ENCODE assay signal across 8 mouse cellular contexts in the genomic region with DNA sequence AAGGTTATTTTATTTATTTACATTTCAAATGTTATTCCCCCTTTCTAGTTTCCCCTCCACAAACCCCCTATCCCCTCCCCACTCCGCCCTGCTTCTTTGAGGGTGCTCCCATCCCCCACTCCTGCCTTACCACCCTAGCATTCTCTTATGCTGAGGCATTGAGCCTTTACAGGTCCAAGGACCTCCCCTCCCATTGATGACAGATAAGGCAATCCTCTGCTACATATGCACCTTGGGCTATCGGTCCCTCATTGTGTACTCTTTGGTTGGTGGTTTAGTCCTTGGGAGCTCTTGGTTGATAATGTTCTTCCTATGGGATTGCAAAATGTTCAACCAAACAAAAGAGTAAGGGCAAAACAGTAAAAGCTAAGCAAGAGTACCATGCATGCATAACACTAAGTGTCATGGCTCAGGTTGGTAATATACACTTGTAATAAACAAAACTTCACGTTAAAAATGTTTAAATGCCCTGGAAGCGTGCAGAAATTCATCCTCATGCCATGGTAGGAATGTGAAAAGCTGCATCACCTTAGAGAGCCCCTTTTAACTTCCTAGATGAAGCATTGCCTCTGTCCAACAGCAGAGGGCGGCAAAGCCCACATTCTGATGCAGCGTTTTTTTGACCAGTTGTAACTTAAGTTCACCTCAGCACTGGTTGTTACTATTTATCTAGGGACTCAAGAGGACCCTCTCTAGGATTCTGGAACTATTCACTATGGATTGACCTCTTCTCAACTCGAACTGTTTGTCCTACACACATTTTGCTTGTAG.
A peak's percentile ranks its signal among the peaks of the same experiment; 100 is the strongest.
DNase-seq lines count a peak whose midpoint lies in the region; ATAC-seq lines count a peak whose summit lies in the region.

No protein-coding gene starts in this region.

- no peak overlapping the region for H3K27ac ChIP-seq in embryonic facial prominence, embryonic 14.5 days (replicated peaks; ENCODE audit: low read depth, low read length)
- H3K27ac ChIP-seq in hindbrain, embryonic 15.5 days (replicated peaks), result no peak overlapping the region
- no peak overlapping the region for H3K27ac ChIP-seq in midbrain, embryonic 12.5 days (replicated peaks)

- H3K9me3 ChIP-seq in embryonic facial prominence, embryonic 14.5 days (ENCODE audit: control insufficient read depth, low read length), result no peaks in the 10 kb centered on the region
- H3K9me3 ChIP-seq in hindbrain, embryonic 15.5 days, result no peaks in the 10 kb centered on the region
- no peaks in the 10 kb centered on the region for H3K9me3 ChIP-seq in midbrain, embryonic 12.5 days

- no peaks in the 10 kb centered on the region for H3K36me3 ChIP-seq in embryonic facial prominence, embryonic 14.5 days (ENCODE audit: control insufficient read depth, insufficient read depth, low read length)
- H3K36me3 ChIP-seq in hindbrain, embryonic 15.5 days, result no peaks in the 10 kb centered on the region
- no peaks in the 10 kb centered on the region for H3K36me3 ChIP-seq in midbrain, embryonic 12.5 days

- H3K4me3 ChIP-seq in embryonic facial prominence, embryonic 14.5 days (ENCODE audit: low read depth, low read length), result no peak overlapping the region
- no peak overlapping the region for H3K4me3 ChIP-seq in hindbrain, embryonic 15.5 days
- H3K4me3 ChIP-seq in midbrain, embryonic 12.5 days, result no peak overlapping the region

- H3K27me3 ChIP-seq in embryonic facial prominence, embryonic 14.5 days (replicated peaks; ENCODE audit: control insufficient read depth, insufficient read depth, low read length), result no peaks in the 10 kb centered on the region
- no peaks in the 10 kb centered on the region for H3K27me3 ChIP-seq in hindbrain, embryonic 15.5 days
- H3K27me3 ChIP-seq in midbrain, embryonic 12.5 days, result no peaks in the 10 kb centered on the region

- H3K4me1 ChIP-seq in embryonic facial prominence, embryonic 14.5 days (ENCODE audit: control insufficient read depth, insufficient read depth, low read length), result no peaks in the 10 kb centered on the region
- no peaks in the 10 kb centered on the region for H3K4me1 ChIP-seq in hindbrain, embryonic 15.5 days (replicated peaks)
- no peaks in the 10 kb centered on the region for H3K4me1 ChIP-seq in midbrain, embryonic 12.5 days

- WGBS in embryonic facial prominence, embryonic 14.5 days, result 16% methylated on average over 7 of the region's 7 CpGs
- WGBS in hindbrain, embryonic 15.5 days, result 14% methylated on average over 7 of the region's 7 CpGs
- 18% methylated on average over 7 of the region's 7 CpGs for WGBS in midbrain, embryonic 12.5 days

- H3K4me2 ChIP-seq in embryonic facial prominence, embryonic 14.5 days (ENCODE audit: low read depth, low read length), result no peak overlapping the region
- H3K4me2 ChIP-seq in hindbrain, embryonic 15.5 days, result no peak overlapping the region
- no peak overlapping the region for H3K4me2 ChIP-seq in midbrain, embryonic 12.5 days (replicated peaks)

- H3K9ac ChIP-seq in embryonic facial prominence, embryonic 14.5 days (ENCODE audit: low read depth, low read length), result no peak overlapping the region
- H3K9ac ChIP-seq in hindbrain, embryonic 15.5 days, result no peak overlapping the region
- H3K9ac ChIP-seq in midbrain, embryonic 12.5 days (replicated peaks), result no peak overlapping the region

- DNase-seq in gastrocnemius, adult 18-20 months (ENCODE audit: low spot score), result peak; percentile 9
- DNase-seq in gastrocnemius, adult 8-10 months (ENCODE audit: low spot score in 2 of 2), result no peak
- peak; percentile 52 to 54 for DNase-seq in adrenal gland, postnatal 36 days
- DNase-seq in embryonic facial prominence, embryonic 14.5 days (ENCODE audit: low spot score), result peak; percentile 56
- DNase-seq in left cerebral cortex, adult 18-20 months (ENCODE audit: low spot score in 2 of 2), result peak; percentile 67 to 69
- DNase-seq in testis, postnatal 10 days (ENCODE audit: low spot score), result peak; percentile 78

- ATAC-seq in embryonic facial prominence, embryonic 14.5 days (ENCODE audit: low read depth), result no peak
- ATAC-seq in hindbrain, embryonic 15.5 days (ENCODE audit: low FRiP score, low read depth), result peak; percentile 79
- ATAC-seq in midbrain, embryonic 12.5 days (ENCODE audit: low FRiP score, low read depth), result peak; percentile 58

Comparison
In these comparisons a context has a peak if more than half of its experiments do, and no peak if none do; other contexts are left out.
1. DNase-seq: peak in gastrocnemius, adult 18-20 months (single experiment), adrenal gland, postnatal 36 days (2 of 2), embryonic facial prominence, embryonic 14.5 days (single experiment), left cerebral cortex, adult 18-20 months (2 of 2) and testis, postnatal 10 days (single experiment); none in gastrocnemius, adult 8-10 months (0 of 2).